Mouse (Mus musculus) MEL (cell line): ENCODE measurements around the gene Clca3b.

Experiments used
- BHLHE40 ChIP-seq: IDR thresholded peaks from 2 replicates; pipeline ENCODE4 v1.6.1; 2012; ENCODE audit warnings: low read depth, mild to moderate bottlenecking, inconsistent platforms, low read length, improper control_type of control experiment, borderline replicate concordance
- CTCF ChIP-seq, 3 experiments: IDR thresholded peaks in 2 of 3; conservative IDR thresholded peaks in 1 of 3; 2 replicates each; pipeline ENCODE4 v1.5.1; 2011 to 2012; ENCODE audit warnings: low read length in 3 of 3, low read depth in 2 of 3, mild to moderate bottlenecking in 2 of 3, improper control_type of control experiment in 1 of 3, inconsistent platforms in 1 of 3, mixed read lengths in 1 of 3, moderate library complexity in 1 of 3; ENCODE audit not compliant: control insufficient read depth in 1 of 3, insufficient read depth in 1 of 3, poor library complexity in 1 of 3, severe bottlenecking in 1 of 3
- ELF1 ChIP-seq: IDR thresholded peaks from 2 replicates; pipeline ENCODE4 v1.6.1; 2014; ENCODE audit warnings: low read depth, mild to moderate bottlenecking, inconsistent platforms, low read length, improper control_type of control experiment, moderate library complexity
- EP300 ChIP-seq, 2 experiments: IDR thresholded peaks; 2 replicates each; pipeline ENCODE4 v1.6.1; 2011; ENCODE audit warnings: improper control_type of control experiment in 2 of 2, low read length in 2 of 2, low read depth in 1 of 2, mild to moderate bottlenecking in 1 of 2
- GABPA ChIP-seq: IDR thresholded peaks from 2 replicates; pipeline ENCODE4 v1.6.1; 2012; ENCODE audit warnings: low read depth, mild to moderate bottlenecking, inconsistent platforms, low read length, improper control_type of control experiment, moderate library complexity
- HCFC1 ChIP-seq: IDR thresholded peaks from 2 replicates; pipeline ENCODE4 v1.6.1; 2012; ENCODE audit warnings: low read depth, mild to moderate bottlenecking, inconsistent platforms, low read length, improper control_type of control experiment, moderate library complexity
- KAT2A ChIP-seq: conservative IDR thresholded peaks from 2 replicates; pipeline ENCODE4 v1.6.1; 2012; ENCODE audit warnings: low read depth, low read length, improper control_type of control experiment, inconsistent platforms
- MAX ChIP-seq: IDR thresholded peaks from 2 replicates; pipeline ENCODE4 v1.6.1; 2011; ENCODE audit warnings: low read length, improper control_type of control experiment
- MEF2A ChIP-seq: IDR thresholded peaks from 2 replicates; pipeline ENCODE4 v1.6.1; 2014; ENCODE audit warnings: low read depth, mild to moderate bottlenecking, inconsistent platforms, low read length, improper control_type of control experiment; ENCODE audit not compliant: poor library complexity, insufficient replicate concordance, severe bottlenecking; ENCODE audit errors: extremely low read depth
- POLR2A ChIP-seq, 2 experiments: IDR thresholded peaks; 2 replicates each; pipeline ENCODE4 v1.6.1; 2011 to 2012; ENCODE audit warnings: low read length in 2 of 2, mild to moderate bottlenecking in 2 of 2, control low read depth in 1 of 2, improper control_type of control experiment in 1 of 2, low read depth in 1 of 2, moderate library complexity in 1 of 2; ENCODE audit not compliant: control insufficient read depth in 1 of 2, insufficient read depth in 1 of 2, poor library complexity in 1 of 2
- TBP ChIP-seq: IDR thresholded peaks from 2 replicates; pipeline ENCODE4 v1.8.0; 2011; ENCODE audit warnings: low read depth, low read length, improper control_type of control experiment
- ZC3H11A ChIP-seq: IDR thresholded peaks from 2 replicates; pipeline ENCODE4 v1.6.1; 2012; ENCODE audit warnings: low read depth, mild to moderate bottlenecking, inconsistent platforms, low read length, improper control_type of control experiment
- ZKSCAN1 ChIP-seq: IDR thresholded peaks from 2 replicates; pipeline ENCODE4 v1.6.1; 2012; ENCODE audit warnings: low read depth, mild to moderate bottlenecking, inconsistent platforms, low read length, improper control_type of control experiment, moderate library complexity

- TF ChIP-seq EP300 (IDR thresholded peaks at IDR 0.05; ENCODE audit: low read depth in 1 of 2, low read length in 2 of 2) (no peak), POLR2A (IDR thresholded peaks at IDR 0.05; ENCODE audit: control insufficient read depth in 1 of 2, insufficient read depth in 1 of 2, low read depth in 1 of 2, low read length in 2 of 2, poor library complexity in 1 of 2) (no peak), GABPA (no peak), CTCF (IDR thresholded peaks at IDR 0.05 in 2 of 3, conservative IDR thresholded peaks at IDR 0.05 in 1 of 3; ENCODE audit: control insufficient read depth in 1 of 3, insufficient read depth in 1 of 3, low read depth in 2 of 3, low read length in 3 of 3, poor library complexity in 1 of 3, severe bottlenecking in 1 of 3) (no peak), ZC3H11A (no peak), ELF1 (no peak), KAT2A (no peak), ZKSCAN1 (no peak), BHLHE40 (no peak), HCFC1 (no peak), MEF2A (no peak), MAX (no peak), TBP (no peak)
Measured at GRCm38 (mm10) chr3:144886957-144887356, 37.8 kb upstream of the Clca3b start.
